Mouse (Mus musculus): ENCODE results near the gene Hrh3.

DNA sequence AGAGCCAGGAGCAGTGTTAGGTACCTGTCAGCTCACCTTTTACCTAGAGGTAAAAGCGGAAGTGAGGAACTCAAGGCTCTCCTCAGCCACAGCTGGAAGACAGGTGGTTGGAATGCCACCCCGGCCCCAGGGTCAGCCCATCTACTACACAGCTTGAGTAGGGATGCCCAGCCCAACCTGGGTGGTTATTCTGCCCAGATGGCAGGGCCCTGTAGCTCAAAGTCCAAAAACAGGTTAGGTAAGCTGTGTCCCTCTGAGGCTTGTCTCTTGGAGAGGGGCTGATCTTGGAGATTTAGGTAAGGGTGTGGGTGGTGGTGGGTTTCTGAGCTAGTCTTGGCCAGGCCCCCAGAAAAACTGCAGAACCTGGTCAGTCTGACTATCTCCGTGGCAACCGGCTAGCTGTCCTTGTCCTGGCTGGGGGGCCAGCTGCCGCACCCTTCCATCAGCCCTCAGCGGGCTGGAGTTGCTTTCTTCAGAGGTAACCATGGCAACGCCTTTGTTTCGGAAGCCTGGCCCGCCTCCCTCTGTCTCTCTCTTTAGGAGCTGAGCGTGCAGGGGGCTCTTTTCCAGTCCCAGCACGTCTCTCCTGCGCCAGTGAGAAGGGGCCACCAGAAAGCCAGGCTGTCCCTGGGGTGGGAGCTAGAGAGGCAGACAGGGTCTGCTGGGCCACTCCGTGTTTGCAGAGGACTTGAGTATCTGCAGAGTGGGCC is 13.4 kb upstream of the Hrh3 start:
- TF ChIP-seq POLR2A (IDR thresholded peaks at IDR 0.05; ENCODE audit: control insufficient read depth, low read depth, low read length): peak; percentile 63; the same call in 1 of the 2 replicates
- no peak for TF ChIP-seq CTCF (IDR thresholded peaks at IDR 0.05; ENCODE audit: control insufficient read depth, insufficient read depth, insufficient replicate concordance, low read depth, low read length)

Data from testis, adult 2 months (tissue).